Mouse (Mus musculus) heart, postnatal 0 days (tissue): ENCODE measurements around the gene Pitpnm1.

Source experiments
- CTCF ChIP-seq: IDR thresholded peaks from 2 replicates; pipeline ENCODE4 v1.5.1; 2016; ENCODE audit warnings: antibody characterized with exemption, control low read depth, low read depth
- EP300 ChIP-seq: IDR thresholded peaks from 2 replicates; pipeline ENCODE4 v1.6.1; 2016; ENCODE audit warnings: antibody characterized with exemption, low read depth

DNA sequence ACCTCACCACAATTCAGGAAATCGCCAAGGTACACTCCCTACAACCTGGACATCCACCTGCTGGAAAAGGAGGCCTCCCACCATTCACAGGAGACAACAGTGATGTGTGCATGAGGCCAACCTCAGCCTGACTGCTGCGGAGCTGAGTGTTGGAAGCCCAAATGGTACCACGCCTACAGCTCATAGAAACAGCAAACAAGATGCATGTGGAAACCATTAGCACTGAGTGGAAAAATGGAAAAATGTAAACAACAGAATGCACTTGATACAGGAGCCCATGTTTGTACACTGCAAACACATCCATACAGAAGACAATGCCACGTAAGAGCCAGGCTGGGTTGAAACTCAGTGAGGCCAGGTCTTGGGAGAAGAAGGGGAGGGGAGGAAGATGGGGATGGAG is 24.6 kb downstream of the Pitpnm1 start:
- no peak for TF ChIP-seq CTCF
- TF ChIP-seq EP300, result no peak
